Mouse (Mus musculus): ENCODE results near the gene Qrich1.
A peak's percentile ranks its signal among the peaks of the same experiment; 100 is the strongest.

Qrich1 gene

DNA sequence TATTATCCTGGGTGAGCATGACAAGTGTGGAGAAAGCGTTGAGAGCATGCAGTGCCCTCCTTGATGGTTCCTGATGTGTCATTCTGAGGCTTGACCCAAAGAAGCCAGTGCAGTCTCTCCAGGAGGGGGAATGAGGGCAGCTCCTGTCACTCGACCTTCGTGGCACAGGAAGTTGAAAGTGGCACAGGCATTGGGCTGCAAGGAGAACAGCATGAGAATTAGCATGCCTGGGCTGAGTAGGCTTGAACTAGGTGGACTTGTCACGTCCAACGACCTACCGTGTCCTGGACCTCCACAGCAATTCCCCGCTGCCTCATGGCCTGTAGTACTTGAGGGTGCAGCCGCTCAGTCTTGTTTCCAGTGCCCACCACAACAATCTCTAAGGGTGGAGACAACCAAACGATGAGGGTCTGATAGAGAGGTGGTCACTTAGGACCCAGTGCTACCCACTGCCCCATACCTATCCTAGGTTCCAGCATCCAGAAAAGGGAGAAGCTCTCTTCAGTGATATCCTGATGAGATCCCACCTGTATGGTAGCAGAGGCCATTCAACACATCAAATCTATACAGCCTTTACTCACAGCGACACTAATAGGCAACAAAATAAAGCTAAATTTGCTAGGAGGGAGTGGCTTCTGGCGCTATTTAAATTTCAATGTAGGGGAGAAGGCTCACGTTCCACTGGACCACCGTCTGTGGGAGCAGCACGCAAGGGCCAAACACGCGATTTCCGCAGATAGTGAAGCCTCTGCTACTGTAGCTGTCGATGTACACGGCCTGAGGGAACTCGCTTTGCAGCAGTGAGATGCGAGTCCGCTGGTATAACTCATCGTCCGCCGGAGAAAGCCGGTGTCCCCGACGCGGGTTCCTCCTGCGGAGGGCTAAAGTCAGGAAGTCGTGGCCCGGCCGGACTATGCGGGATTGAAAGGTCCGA is 49.5 kb downstream of the Qrich1 start:
- no peak for DNase-seq

DNA sequence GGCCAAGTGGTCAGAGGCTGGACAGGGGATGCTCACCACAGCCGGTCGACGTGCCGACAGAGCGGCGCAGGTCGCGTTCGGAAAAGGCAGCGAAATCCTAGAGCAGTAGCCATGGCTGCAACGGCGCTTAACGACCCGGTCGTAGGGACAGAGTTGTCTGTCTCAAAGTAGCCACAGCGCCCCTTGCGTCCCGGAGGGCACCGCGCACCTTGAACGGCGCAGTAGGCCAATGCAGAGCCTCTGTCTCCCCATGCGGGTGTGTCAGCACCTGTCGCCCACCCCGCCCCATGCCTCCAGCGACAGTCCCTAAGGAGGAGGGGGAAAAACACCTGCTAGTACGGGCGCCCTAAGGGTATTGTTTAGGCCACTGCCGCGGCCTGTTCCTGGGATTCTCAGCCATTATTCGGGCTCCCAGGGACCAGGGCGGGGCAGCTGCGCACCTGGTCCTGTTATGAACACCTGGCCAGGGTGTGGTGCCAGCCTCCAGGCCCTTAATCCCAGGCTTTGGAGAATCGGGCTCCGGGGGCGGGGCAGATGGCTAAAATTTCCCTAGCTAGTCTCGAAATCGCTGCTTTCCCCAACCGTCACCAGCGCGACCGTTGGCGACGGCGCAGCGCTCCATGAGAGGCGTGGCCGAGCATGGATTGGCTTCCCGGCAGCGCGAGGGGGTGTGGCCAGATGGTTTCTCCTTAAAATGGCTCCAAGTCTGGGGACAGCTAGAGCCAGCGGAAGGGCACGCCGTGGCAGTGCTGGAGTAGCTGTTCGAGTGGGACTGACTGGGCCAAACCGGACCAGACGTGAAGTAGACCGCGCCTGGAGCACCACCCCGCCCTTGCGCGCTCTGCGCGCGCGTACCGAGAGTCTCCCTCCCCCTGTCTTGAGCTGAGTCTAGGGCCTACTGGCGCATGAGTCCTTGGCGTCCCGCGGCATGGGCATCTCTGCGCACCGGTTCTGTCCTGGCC is 50.5 kb downstream of the Qrich1 start, which contains the start of gene Ndufaf3:
TSS of gene Ndufaf3 (minus strand) at position 620 of the 962 bp plus-strand sequence.
- peak; percentile 96 for DNase-seq

- peak; percentile 43 for DNase-seq
Observed at GRCm38 (mm10) chr9:108567931-108568419, 51.4 kb downstream of the Qrich1 start.

- DNase-seq, result no peak
Observed at GRCm38 (mm10) chr9:108568511-108568921, 51.9 kb downstream of the Qrich1 start.

DNA sequence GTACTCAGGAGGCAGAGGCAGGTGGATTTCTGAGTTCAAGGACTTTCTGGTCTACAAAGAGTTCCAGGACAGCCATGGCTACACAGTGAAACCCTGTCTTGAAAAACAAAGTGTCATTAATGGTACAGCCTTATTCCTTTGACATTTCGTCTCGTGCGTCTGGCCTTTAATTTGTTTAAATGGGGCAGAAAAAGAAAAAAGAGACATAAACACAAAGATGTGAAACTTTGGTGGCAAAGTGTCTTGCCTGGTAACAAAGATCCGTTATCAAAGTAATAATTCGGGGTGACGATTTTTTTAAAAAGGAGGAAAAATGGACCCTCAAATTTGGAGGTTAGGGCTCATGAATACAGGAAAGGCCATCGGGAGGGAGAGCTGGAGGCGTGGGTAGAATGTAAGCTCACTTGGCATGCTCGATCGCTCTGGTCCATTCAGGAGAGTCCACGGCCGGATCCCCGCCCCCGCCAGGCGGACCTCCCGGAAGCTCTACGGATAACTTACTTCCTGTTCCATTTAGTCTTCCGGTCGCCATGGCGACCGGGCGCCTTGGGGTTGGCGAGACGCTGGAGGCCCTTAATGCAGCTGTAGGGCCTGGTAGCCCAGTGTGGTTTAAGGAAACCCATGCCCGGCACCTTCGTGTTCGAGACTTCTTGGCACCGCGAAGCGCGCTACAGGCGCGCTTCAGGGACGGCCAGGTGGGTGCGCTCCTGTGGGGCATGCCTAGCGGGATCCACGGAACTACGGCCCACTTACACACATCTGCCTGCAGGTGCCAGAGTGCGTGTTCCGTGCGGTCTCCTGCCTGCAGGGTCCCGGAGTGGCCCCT is 53.0 kb downstream of the Qrich1 start, which contains the start of gene Dalrd3:
TSS of gene Dalrd3 (plus strand) at position 506 of the 826 bp plus-strand sequence.
- DNase-seq, result peak; percentile 96

- peak; percentile 73 for DNase-seq
Observed at GRCm38 (mm10) chr9:108570207-108570896, 53.7 kb downstream of the Qrich1 start.

- no peak for DNase-seq
Observed at GRCm38 (mm10) chr9:108571401-108571973, 54.9 kb downstream of the Qrich1 start.

- DNase-seq, result no peak
Observed at GRCm38 (mm10) chr9:108572321-108572720, 55.7 kb downstream of the Qrich1 start.

- no peak for DNase-seq
Observed at GRCm38 (mm10) chr9:108573774-108574690, 57.4 kb downstream of the Qrich1 start.

GRCm38 (mm10) chr9:108574921-108575320 is 58.3 kb downstream of the Qrich1 start:
- no peak for DNase-seq

DNA sequence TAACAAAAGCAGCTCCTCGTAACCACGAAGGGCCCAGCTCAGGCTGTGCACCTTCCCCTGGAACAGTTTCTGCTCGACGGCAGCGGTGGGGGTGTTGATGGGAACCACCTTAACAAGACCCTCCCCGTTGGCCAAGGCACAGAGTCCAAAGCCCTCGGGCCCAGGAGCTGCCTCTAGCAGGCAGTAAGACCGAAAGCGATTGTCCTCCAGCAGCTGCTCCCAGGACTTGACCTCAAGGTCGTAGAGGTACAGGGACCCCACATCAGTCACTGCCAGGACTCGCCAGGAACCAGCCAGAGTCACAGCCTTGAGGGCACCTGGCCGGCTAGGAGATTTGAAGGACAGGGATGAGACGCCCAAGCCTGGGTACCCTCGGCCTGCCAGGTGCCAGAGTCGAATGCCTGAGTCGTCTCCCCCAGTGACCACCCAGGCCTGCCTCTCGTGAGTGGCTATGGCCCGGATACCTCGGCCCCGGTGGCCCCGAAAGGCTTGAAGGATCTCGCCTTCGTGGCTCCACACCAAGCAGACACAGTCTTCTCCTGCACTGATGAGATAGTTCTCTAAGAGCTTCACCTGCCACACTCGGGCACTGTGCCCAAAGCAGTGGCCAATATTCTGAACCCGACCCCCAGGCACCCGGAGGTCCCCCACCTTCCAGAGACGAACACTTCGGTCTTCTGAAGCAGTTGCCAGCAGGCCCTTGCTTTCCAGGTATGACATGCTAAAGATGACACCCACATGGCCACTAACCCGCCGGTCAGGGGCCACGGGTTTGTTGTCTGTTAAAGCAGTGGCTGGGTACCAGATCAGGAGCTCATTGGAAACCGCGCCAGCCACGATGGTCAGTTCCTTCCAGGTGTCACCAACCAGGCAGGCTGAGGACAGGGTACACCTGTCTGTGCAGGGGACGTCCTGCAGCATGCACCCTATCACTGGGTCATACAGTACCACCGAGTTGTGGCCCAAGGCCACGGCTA is 59.0 kb downstream of the Qrich1 start:
- DNase-seq, result no peak

- no peak for DNase-seq
Observed at GRCm38 (mm10) chr9:108577025-108577424, 60.4 kb downstream of the Qrich1 start.

DNA sequence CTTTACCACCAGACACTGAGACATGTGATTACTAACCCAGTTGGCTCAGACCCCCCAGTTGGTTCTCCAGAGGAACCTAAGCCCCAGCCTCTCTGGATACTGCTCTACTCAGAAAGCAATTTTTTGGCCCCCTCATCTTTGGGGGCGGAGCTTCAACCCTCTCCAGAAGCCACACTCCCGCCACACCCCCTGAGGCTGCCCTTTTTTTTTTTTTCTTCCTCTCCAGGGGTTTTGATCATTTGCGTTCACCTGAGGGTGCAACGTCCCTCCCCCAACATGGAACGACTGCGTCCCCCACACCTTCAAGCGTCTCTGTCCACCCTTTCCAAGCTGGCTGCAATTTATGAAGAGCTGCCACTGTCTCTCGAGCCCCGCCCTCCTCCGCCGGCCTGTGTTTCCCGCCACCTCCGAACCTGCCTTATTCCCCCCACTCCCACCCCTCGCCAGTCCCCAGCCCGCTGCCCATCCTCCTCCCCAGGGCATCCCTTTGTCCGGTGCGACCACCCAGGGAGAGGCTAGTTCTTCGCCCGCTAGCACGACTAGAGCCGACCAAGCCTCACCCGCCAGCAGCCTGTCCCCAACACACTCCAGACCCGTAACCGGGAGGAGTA is 61.4 kb downstream of the Qrich1 start:
- no peak for DNase-seq

DNA sequence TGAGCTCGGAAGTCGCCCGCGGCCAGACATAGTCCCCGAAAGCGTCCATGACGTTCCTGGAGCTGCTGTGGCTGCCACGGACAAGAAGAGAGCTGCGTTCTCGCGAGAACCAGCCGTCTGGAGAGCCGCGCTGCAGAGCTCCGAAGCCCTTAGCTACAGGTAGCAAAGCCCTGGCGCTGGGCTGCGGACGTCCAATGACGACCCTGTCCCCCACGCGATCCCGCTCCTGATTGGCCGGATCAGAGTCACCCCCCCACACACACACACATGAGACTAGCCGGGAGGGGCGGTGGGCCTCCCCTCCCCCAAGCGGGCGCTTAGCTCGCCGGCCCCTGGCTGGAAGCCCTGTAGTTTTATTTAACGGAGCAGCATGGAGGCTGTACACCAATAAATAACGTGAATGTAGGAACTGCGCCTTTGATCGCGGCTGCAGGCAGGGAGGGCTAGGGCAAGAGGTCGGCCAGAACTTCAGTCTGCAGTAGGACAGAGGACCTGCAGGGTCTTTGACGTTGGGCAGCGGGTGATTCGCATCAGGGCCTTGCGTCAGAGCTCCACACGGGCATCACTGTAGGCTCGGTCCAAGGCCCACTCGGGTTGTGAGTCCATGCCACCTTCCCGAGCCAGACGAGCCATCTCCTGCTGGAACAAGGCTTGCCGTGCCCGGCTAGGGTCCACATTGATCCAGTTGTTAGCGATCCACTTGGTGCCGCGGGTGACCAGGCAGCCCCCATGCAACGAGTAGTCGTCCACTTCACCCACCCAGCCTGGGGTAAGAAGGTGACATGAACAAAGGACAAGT is 62.1 kb downstream of the Qrich1 start, which contains the start of gene Wdr6:
TSS of gene Wdr6 (minus strand) at position 195 of the 799 bp plus-strand sequence.
- peak; percentile 96 for DNase-seq

GRCm38 (mm10) chr9:108579344-108579690 is 62.7 kb downstream of the Qrich1 start:
- no peak for DNase-seq

GRCm38 (mm10) chr9:108587571-108588180 is 71.1 kb downstream of the Qrich1 start:
- peak; percentile 96 for DNase-seq

GRCm38 (mm10) chr9:108589229-108589628 is 72.6 kb downstream of the Qrich1 start:
- DNase-seq, result no peak
